Mouse (Mus musculus): Measurements from ENCODE around the gene Arsg. TPM values are rescaled to one million over a fixed set of nuclear protein-coding genes. Genes with fewer than 3 reads are reported as not detected.
A peak's percentile ranks its signal among the peaks of the same experiment; 100 is the strongest.

Gene Arsg
- polyA plus RNA-seq, 1 experiment from 2014 or later: 3.4 TPM

DNA sequence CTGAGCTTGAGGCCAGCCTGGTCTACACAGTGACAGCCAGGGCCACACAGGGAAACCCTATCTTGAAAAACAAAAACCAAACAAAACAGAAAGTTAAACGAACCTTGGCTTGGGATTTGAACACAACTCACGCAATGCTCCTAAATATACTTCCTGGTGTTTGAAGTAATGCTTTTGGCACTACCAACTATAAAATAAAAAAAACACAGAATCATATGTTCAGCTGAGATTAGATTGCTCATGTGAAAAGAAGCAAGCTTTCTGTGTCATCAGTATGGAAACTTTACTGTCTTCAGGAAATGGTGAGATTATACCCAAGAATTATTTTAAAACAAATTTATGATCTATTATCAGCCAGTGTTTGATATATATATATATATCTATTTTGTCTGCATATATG, 113.2 kb downstream of the Arsg start:
- Histone ChIP-seq H3K36me3 (replicated peaks) (peaks cover 46% of the 10 kb centered on the region), H3K27ac (replicated peaks) (0 out of 2 replicates have a peak overlapping the region, but pooled peaks have one; percentile 9), H3K4me1 (replicated peaks) (peaks cover 45% of the 10 kb centered on the region), H3K27me3 (no peaks in the 10 kb centered on the region), H3K9me3 (replicated peaks) (no peaks in the 10 kb centered on the region), H3K4me3 (replicated peaks) (no peak overlapping the region), H3K4me2 (no peak overlapping the region), H3K9ac (no peak overlapping the region)
- 30% methylated on average over 2 of the region's 2 CpGs for WGBS (ENCODE audit: insufficient replicate concordance)
- ATAC-seq (ENCODE audit: insufficient read depth): no peak

DNA sequence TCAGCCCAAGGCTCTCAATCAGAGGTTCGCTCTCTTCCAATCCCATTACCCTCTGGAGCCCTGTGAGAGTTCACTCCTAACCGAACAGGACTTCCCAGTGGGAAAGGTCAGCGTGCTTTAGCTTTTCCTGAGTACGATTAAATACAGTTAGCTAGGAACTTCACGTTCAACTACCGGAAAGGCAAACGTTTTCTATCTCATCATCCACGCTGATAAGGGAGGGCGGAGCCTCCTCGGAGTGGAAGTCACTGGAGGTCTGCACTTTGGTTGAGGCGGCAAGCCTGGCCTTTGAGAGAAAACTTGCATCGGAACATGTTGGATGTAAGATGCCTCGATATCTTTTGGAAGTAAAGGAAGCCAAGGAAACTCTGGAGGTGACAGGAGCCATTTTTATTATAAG, 113.8 kb downstream of the Arsg start:
- Histone ChIP-seq H3K4me2 (peak overlapping the region; percentile 69), H3K4me1 (replicated peaks) (peaks cover 45% of the 10 kb centered on the region), H3K27me3 (no peaks in the 10 kb centered on the region), H3K36me3 (replicated peaks) (peaks cover 40% of the 10 kb centered on the region), H3K9me3 (replicated peaks) (no peaks in the 10 kb centered on the region), H3K9ac (peak overlapping the region; percentile 34; the same call in 1 of the 2 replicates), H3K4me3 (replicated peaks) (peak overlapping the region; percentile 34), H3K27ac (replicated peaks) (peak overlapping the region; percentile 82)
- ATAC-seq (ENCODE audit: insufficient read depth): peak; percentile 45; the same call in 1 of the 2 replicates
- WGBS (ENCODE audit: insufficient replicate concordance): 12% methylated on average over 13 of the region's 13 CpGs

DNA sequence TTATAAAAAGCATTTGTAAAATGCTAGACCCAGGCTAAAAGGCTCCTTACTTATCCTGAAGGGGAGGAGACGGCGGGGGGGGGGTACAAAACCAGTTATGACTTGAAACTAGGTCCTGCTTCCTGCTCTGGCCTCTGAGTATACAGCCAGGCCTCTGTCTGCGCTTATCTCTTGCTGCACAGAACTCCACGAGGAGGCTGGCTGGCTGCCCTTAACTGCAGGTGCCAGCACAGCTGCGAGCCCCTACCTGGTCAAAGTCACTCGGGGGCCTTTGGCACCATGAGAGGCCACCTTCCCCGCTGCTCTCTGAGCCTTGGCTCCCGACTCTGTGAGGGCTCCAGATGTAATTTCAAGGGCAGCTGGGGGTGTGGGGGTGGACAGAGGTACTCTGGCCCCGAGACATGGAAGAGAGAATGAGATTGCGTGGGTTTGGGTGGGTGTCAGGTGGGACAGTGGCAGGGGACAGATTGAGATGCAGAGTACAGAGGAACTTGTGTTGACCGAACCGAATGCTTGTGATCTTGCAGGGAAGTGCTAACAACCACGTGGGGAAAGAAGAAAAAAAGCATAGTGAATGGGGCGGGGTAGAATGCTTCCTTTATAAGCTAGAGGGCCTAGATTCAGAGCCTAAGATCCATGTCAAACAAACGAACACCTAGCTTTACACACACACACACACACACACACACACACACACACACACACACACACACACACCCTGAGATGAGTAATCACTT, 114.6 kb downstream of the Arsg start:
- peaks cover 45% of the 10 kb centered on the region for H3K4me1 ChIP-seq (replicated peaks)
- peak overlapping the region; percentile 34 for H3K4me3 ChIP-seq (replicated peaks)
- H3K36me3 ChIP-seq (replicated peaks): peaks cover 39% of the 10 kb centered on the region
- H3K9ac ChIP-seq: peak overlapping the region; percentile 34; the same call in 1 of the 2 replicates
- ATAC-seq (ENCODE audit: insufficient read depth): peak; percentile 90
- H3K4me2 ChIP-seq: peak overlapping the region; percentile 69
- WGBS (ENCODE audit: insufficient replicate concordance): 23% methylated on average over 15 of the region's 15 CpGs
- no peaks in the 10 kb centered on the region for H3K9me3 ChIP-seq (replicated peaks)
- no peaks in the 10 kb centered on the region for H3K27me3 ChIP-seq
- H3K27ac ChIP-seq (replicated peaks): peak overlapping the region; percentile 82

DNA sequence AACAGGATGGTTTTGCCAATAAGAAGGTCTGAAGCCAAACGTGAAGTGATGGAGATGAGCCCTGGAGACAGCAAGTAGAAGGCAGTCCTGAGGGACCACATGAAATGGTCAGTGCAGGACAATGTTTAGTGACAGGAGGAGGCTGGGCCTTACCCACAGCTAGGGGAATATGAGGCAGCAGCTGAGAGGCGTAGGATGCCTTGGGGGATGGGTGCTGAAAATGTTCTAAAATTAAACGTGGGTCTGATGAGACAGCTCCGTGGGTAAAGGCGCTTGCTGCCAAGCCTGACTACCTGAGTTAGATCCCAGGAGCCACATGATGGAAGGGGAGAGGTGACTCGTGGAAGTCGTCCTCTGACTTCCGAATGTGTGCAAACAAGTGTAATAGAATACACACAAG, 116.8 kb downstream of the Arsg start:
- no peaks in the 10 kb centered on the region for H3K9me3 ChIP-seq (replicated peaks)
- no peak for ATAC-seq (ENCODE audit: insufficient read depth)
- no peak overlapping the region for H3K4me2 ChIP-seq
- H3K4me3 ChIP-seq (replicated peaks): no peak overlapping the region
- peaks cover 39% of the 10 kb centered on the region for H3K36me3 ChIP-seq (replicated peaks)
- no peaks in the 10 kb centered on the region for H3K27me3 ChIP-seq
- H3K27ac ChIP-seq (replicated peaks): no peak overlapping the region
- peaks cover 31% of the 10 kb centered on the region for H3K4me1 ChIP-seq (replicated peaks)
- WGBS (ENCODE audit: insufficient replicate concordance): 72% methylated on average over 8 of the region's 8 CpGs
- no peak overlapping the region for H3K9ac ChIP-seq

DNA sequence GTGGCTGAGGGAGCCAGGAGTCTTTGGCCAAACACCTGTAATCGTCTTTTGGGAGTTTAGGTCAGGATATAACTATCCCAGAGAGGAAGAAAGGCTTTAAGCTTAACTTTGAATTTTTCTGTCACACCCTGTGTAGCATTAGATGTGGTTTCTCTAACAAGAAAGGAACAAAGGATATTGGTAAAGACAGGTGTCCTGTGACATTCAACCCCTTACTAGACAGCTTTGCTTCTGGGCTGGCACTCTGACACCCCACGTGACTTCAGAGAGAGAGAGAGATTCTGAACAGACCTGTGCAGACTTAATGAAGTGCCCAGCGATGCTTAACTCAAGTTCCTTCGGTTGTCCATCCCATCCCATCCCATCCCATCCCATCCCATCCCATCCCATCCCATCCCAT, 118.3 kb downstream of the Arsg start:
- WGBS (ENCODE audit: insufficient replicate concordance): 82% methylated on average over 4 of the region's 4 CpGs
- no peak overlapping the region for H3K9ac ChIP-seq
- H3K27me3 ChIP-seq: no peaks in the 10 kb centered on the region
- ATAC-seq (ENCODE audit: insufficient read depth): no peak
- H3K4me2 ChIP-seq: no peak overlapping the region
- H3K4me3 ChIP-seq (replicated peaks): no peak overlapping the region
- no peaks in the 10 kb centered on the region for H3K9me3 ChIP-seq (replicated peaks)
- no peak overlapping the region for H3K27ac ChIP-seq (replicated peaks)
- H3K36me3 ChIP-seq (replicated peaks): peaks cover 54% of the 10 kb centered on the region
- peaks cover 21% of the 10 kb centered on the region for H3K4me1 ChIP-seq (replicated peaks)

DNA sequence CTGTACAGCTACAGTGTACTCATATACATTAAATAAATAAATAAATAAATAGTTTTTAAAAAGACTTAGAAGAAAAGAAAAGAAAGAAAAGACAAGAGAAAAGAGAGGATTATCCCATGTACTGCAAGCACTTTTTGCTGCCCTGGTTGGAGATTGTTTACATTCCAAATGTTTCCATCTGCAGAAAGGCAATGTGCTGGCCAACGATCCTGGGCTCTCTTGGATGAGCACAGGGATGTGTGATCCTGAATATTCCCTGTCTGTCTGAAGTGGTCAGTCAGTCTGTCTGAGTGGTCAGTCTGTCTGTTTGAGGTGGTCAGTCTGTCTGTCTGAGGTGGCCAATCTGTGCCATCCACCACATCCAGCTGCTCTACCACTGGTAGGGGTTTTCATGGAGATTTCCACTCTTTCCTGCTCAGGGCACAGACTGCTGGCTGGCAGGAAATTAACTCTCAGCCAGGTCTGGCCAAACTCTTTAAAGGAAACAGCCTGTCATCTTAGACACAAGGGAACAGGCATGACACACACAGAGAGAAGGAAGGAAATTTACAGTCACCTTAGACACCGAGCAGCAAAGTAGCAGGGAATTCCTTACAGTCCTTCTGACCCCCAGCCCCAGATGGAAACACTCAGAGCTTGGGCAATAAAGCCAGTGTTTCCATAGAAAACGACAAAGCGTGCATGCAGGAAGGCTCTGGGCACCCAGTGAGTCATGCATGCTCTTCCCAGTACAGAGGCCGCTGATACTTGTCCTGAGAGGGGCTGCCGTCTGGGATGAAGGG, 120.2 kb downstream of the Arsg start:
- Histone ChIP-seq H3K27ac (replicated peaks) (no peak overlapping the region; the same call in 1 of the 2 replicates), H3K36me3 (replicated peaks) (peaks cover 71% of the 10 kb centered on the region), H3K9ac (no peak overlapping the region), H3K4me3 (replicated peaks) (no peak overlapping the region), H3K4me1 (replicated peaks) (peaks cover 3% of the 10 kb centered on the region), H3K4me2 (no peak overlapping the region), H3K27me3 (no peaks in the 10 kb centered on the region), H3K9me3 (replicated peaks) (no peaks in the 10 kb centered on the region)
- WGBS (ENCODE audit: insufficient replicate concordance): 50% methylated on average over 6 of the region's 6 CpGs
- ATAC-seq (ENCODE audit: insufficient read depth): no peak

DNA sequence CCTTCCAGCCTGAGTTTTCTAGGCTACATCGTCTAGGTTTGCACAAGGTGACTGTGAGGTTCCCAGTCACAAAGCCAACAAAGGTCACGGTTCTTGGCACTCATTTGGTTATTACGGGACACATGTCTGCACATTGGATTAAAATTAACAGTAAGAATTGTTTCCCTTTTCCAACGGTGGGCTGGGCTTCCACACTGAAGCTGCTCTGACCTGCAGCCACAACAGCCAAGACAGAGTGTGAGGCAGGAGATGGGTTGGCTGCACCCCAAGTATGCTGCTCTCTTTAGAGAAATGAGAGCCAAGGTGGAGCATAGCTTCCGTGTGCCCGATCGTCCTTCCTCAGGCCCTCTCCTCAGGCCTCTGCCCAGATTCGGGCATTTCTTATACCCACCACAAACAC, 121.6 kb downstream of the Arsg start:
- Histone ChIP-seq H3K9ac (no peak overlapping the region), H3K27ac (replicated peaks) (no peak overlapping the region), H3K4me1 (replicated peaks) (no peaks in the 10 kb centered on the region), H3K36me3 (replicated peaks) (peaks cover 77% of the 10 kb centered on the region), H3K4me3 (replicated peaks) (no peak overlapping the region), H3K9me3 (replicated peaks) (no peaks in the 10 kb centered on the region), H3K4me2 (no peak overlapping the region), H3K27me3 (no peaks in the 10 kb centered on the region)
- 85% methylated on average over 8 of the region's 8 CpGs for WGBS (ENCODE audit: insufficient replicate concordance)
- no peak for ATAC-seq (ENCODE audit: insufficient read depth)

DNA sequence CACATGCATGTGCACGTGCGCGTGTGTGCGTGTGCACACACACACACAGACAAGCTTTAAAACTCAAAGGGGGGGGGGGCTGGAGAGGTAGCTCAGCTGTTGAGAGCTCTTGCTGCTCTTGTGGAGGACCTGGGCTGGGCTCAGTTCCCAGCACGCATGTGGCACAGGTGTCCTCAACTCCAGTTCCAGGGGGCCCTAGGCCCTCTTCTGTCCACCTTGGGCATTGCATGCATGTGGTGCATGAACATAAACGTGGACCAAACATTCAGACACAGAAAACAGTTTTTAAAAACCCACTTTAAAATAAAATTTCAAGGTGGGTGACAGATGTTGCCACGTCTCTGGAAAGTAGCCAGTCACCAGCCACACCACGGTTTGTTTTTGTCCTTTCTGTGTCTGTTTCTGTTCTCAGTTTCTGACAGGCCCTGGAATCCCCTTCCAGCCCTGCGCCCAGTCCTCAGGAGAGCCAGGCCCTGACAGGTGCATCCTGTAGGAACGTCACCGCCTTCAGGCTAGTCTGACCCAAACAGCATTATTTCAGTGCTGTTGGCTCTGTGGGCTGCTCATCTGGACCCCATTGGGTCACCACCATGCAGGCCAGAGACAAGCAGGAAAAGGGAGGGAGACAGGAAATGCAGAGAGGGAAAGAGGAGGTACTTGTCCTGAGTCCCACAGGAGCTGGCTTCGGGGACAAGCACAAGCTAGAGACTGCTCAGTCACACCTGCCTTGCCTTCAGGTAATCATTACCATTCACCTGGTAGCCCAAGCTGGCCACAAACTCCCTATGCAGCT, 125.8 kb downstream of the Arsg start:
- WGBS (ENCODE audit: insufficient replicate concordance): 86% methylated on average over 12 of the region's 12 CpGs
- H3K36me3 ChIP-seq (replicated peaks): peaks cover 99% of the 10 kb centered on the region
- ATAC-seq (ENCODE audit: insufficient read depth): no peak
- H3K27ac ChIP-seq (replicated peaks): no peak overlapping the region
- H3K27me3 ChIP-seq: no peaks in the 10 kb centered on the region
- no peaks in the 10 kb centered on the region for H3K4me1 ChIP-seq (replicated peaks)
- H3K9ac ChIP-seq: no peak overlapping the region
- H3K4me2 ChIP-seq: no peak overlapping the region
- H3K4me3 ChIP-seq (replicated peaks): no peak overlapping the region
- no peaks in the 10 kb centered on the region for H3K9me3 ChIP-seq (replicated peaks)

DNA sequence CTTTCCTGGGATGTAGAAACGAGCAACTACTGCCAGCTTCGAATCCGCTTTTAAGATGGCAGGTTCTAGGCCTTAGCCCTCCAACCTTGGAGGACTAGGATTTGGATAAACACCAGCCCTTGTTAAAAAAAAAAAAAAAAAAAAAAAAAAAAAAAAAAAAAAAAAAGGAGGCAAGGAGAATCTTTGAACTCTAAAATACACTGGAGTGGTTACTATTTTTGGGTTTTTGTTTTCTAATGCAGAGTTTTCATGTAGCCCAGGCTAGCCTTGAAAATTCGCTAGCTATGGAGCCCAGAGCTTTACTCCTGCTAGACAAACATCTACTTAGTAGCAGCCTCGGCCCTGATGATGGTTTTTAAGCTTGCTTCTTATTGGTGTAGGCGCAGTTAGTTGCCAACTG, 134.4 kb downstream of the Arsg start:
- ATAC-seq (ENCODE audit: insufficient read depth): no peak
- H3K36me3 ChIP-seq (replicated peaks): peaks cover 37% of the 10 kb centered on the region
- no peak overlapping the region for H3K4me2 ChIP-seq
- peaks cover 33% of the 10 kb centered on the region for H3K4me1 ChIP-seq (replicated peaks)
- H3K9ac ChIP-seq: no peak overlapping the region
- H3K9me3 ChIP-seq (replicated peaks): no peaks in the 10 kb centered on the region
- no peak overlapping the region for H3K4me3 ChIP-seq (replicated peaks)
- WGBS (ENCODE audit: insufficient replicate concordance): 84% methylated on average over 6 of the region's 6 CpGs
- no peak overlapping the region for H3K27ac ChIP-seq (replicated peaks)
- no peaks in the 10 kb centered on the region for H3K27me3 ChIP-seq

DNA sequence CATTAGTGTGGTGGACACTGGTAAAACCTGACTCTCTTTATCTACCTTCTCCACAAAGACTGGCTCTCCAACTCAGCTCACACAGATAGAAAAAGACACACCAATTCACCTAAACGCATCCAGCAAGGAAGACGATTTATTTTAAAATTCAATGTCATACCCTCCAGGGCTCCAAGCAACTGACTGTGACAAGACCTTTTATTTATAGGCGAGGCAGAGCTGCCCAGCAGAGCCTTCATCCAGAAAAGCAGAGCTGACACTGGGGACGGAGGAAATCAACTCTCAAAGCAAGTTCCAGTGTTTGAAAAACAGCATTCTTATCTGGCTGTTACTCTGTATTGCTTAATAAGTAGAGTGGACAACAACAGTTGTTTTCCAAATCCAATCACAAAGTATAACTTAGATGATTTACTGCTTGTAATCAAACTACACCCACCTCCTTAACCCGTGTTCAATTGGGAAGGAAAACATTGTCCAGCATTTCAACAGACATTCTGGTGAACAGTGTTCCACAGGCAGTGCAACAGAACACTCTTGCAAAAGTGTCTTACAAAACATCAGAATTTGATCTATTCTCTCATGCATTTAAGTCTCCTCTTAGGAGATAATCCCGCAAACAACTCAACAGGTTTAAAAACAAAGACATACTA, 135.9 kb downstream of the Arsg start:
- peak overlapping the region; percentile 26 for H3K27ac ChIP-seq (replicated peaks)
- ATAC-seq (ENCODE audit: insufficient read depth): no peak
- no peaks in the 10 kb centered on the region for H3K27me3 ChIP-seq
- H3K4me2 ChIP-seq: peak overlapping the region; percentile 91
- 44% methylated on average over 6 of the region's 6 CpGs for WGBS (ENCODE audit: insufficient replicate concordance)
- peaks cover 22% of the 10 kb centered on the region; the same call in 1 of the 2 replicates for H3K36me3 ChIP-seq (replicated peaks)
- peak overlapping the region; percentile 84; the same call in 1 of the 2 replicates for H3K9ac ChIP-seq
- H3K4me1 ChIP-seq (replicated peaks): peaks cover 48% of the 10 kb centered on the region
- no peaks in the 10 kb centered on the region for H3K9me3 ChIP-seq (replicated peaks)
- peak overlapping the region; percentile 83 for H3K4me3 ChIP-seq (replicated peaks)

Data from liver, embryonic 15.5 days (tissue).